Mouse (Mus musculus): ENCODE results near the gene Sec24a.

DNA sequence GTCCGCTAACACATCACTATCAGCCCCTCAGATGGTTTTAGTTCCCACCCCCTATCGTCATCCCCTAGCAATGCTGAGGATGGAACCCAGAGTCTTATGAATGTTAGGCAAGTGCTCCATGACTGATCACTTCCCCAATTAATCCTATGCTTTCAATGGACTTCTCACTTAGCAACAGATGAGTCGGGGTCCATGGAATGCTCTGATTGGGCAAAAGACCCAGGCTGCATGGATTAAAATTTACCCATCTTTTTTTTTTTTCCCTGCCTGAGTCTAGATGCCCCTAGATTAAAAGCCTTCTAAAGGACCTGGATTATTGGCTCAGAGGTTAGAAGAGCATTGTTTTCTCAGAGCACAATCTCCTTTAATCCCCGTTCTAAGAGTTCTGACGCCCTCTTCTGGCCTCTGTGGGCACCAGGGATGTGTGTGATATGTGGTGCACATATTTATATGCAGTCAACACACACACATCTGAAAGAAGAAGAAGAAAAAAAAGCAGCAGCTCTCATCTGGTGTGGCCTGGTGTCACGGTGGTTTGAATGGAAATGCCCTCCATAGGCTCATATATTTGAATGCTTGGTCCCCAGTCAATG, 46.3 kb upstream of the Sec24a start:
- TF ChIP-seq POLR2A (IDR thresholded peaks at IDR 0.05; ENCODE audit: control insufficient read depth, extremely low read depth, insufficient read depth, low read length, poor library complexity) = no peak
- no peak for TF ChIP-seq CTCF (IDR thresholded peaks at IDR 0.05; ENCODE audit: borderline replicate concordance, control insufficient read depth, extremely low read depth, insufficient read depth, low read length, poor library complexity)

Measured in thymus, adult 2 months (tissue).